Mouse (Mus musculus) embryonic fibroblast, embryonic 13.5 days (primary cell): ENCODE results near the gene Mthfd1.

Source experiments
- CTCF ChIP-seq: IDR thresholded peaks from 2 replicates; pipeline ENCODE4 v1.5.1; 2011; ENCODE audit warnings: mild to moderate bottlenecking, control low read depth, low read length, moderate library complexity, borderline replicate concordance; ENCODE audit not compliant: insufficient read depth
- POLR2A ChIP-seq: IDR thresholded peaks from 2 replicates; pipeline ENCODE4 v1.6.1; 2011; ENCODE audit warnings: low read depth, mild to moderate bottlenecking, control low read depth, low read length, moderate library complexity

GRCm38 (mm10) chr12:76336111-76336965 is 81.2 kb downstream of the Mthfd1 start:
- TF ChIP-seq POLR2A (no peak), CTCF (no peak)
